Mouse (Mus musculus) inflammation-experienced regulatory T-cells, adult 6 months (primary cell): ENCODE results near the gene Asmt. TPM values are rescaled to one million over a fixed set of nuclear protein-coding genes. Genes with fewer than 3 reads are reported as not detected.
A peak's percentile ranks its signal among the peaks of the same experiment; 100 is the strongest.

Experiments
- ATAC-seq: one replicate; pipeline ENCODE4 v1.8.0; 2017
- polyA plus RNA-seq, 3 experiments: library from polyadenylated mRNA; unstranded; fragments of 100-300 nt; shearing (Covaris generic); gene quantifications; one replicate each; pipeline ENCODE4 v1.2.1; 2017

The Asmt gene
- not detected for polyA plus RNA-seq

GRCm38 (mm10) chrX:170672594-170673092 lies at the start of gene Asmt:
TSS of gene Asmt (plus strand) at chrX:170672644.
- no peak for ATAC-seq

- ATAC-seq, result no peak
These were observed 948 bp downstream of the Asmt start for GRCm38 (mm10) chrX:170673233-170673951.

GRCm38 (mm10) chrX:170674229-170674771 lies 1.9 kb downstream of the Asmt start:
- ATAC-seq, result peak; percentile 13

GRCm38 (mm10) chrX:170674885-170675876 lies 2.7 kb downstream of the Asmt start:
- ATAC-seq, result peak; percentile 48

GRCm38 (mm10) chrX:170675923-170676605 lies 3.6 kb downstream of the Asmt start:
- peak; percentile 47 for ATAC-seq

- no peak for ATAC-seq
These were observed 4.3 kb downstream of the Asmt start for GRCm38 (mm10) chrX:170676606-170677239.

- ATAC-seq, result no peak
These were observed 4.8 kb downstream of the Asmt start for GRCm38 (mm10) chrX:170677266-170677665.

GRCm38 (mm10) chrX:170677680-170678079 lies 5.2 kb downstream of the Asmt start:
- ATAC-seq, result no peak
